Mouse (Mus musculus) myocyte (in vitro differentiated cells): ENCODE measurements around the gene Bcorl1.

Experiments used
- MAX ChIP-seq: IDR thresholded peaks from one replicate; pipeline ENCODE4 v1.6.1; 2011; ENCODE audit warnings: low read depth, mild to moderate bottlenecking, control low read depth
- POLR2AphosphoS2 ChIP-seq: IDR thresholded peaks from one replicate; pipeline ENCODE4 v1.6.1; 2011; ENCODE audit warnings: low read depth, control low read depth; ENCODE audit not compliant: insufficient read length

DNA sequence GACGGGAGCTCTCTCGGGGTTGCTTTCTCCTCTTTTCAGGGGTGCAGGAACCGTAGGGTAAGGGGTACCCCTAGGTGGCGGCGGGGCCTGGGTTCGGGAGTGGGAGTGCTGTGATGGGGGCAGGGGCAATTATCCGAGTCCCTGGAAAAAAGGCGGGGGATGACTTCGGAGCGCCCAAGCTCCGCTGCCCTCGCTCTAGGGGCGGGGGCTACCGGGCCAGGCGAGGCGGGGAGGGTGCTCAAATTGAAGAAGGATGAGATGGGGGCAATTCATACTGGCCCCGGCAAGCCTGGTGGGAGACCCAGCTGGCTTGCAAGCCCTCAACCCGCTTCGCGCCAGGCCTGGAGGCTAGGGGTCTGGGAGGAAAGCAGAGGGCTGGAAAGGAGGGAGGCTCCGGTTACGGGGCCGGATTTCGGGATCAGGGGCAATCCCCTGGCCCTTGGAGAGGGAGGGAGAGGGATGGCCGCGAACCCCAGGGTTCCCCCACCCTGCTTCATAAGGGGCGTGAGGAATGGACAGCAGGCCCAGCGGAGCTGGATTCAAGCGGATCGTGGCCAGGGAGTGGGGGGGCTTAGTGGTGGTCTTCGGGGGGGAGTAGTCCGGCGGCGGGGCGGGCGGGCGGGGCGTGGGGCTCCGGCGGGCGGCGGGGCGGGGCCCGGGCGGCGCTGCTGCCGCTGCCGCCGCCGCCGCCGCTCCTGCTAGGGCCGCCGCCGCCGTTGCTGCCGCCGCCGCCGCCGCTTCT, 3.7 kb downstream of the Bcorl1 start:
- no peak for TF ChIP-seq MAX
- no peak for TF ChIP-seq POLR2AphosphoS2
